Mouse (Mus musculus): Measurements from ENCODE around the gene Cenpk.

DNA sequence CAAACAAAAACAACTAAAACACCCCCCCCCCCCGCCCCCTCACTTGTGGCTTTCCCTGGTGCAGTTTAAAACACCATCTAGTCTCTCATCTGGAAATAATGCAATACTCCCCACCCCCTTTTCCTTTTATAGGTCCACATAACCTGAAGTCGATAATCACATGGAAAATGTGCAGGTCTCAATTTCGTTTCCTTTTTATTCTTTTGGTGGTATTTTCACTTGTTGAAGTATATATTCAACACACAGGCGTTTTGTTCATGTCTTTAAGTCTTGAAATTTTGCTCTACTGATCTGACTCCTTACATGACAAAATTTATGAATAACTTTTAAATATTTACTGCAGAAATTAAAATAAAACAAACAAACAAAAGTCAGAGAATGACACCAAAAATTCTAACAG lies 57.9 kb downstream of the Cenpk start:
- TF ChIP-seq CTCF (IDR thresholded peaks at IDR 0.05) = no peak
- no peak for TF ChIP-seq EP300 (IDR thresholded peaks at IDR 0.05)
